Mouse (Mus musculus) macrophage (primary cell): ENCODE measurements around the gene Sertad1. TPM values are rescaled to one million over a fixed set of nuclear protein-coding genes. Genes with fewer than 3 reads are reported as not detected.

Source experiments
- H3K27ac ChIP-seq: fragments of 350-480 bp; formaldehyde crosslinking; 2 replicates; pipeline ENCODE4 v1.9.0; 2021
- H3K36me3 ChIP-seq: fragments of 350-480 bp; formaldehyde crosslinking; 2 replicates; pipeline ENCODE4 v1.9.0; 2021; ENCODE audit errors: inconsistent target
- H3K4me3 ChIP-seq: fragments of 350-480 bp; formaldehyde crosslinking; 2 replicates; pipeline ENCODE4 v1.9.0; 2021; ENCODE audit errors: inconsistent target
- H3K79me2 ChIP-seq: fragments of 350-480 bp; formaldehyde crosslinking; 2 replicates; pipeline ENCODE4 v1.9.0; 2021; ENCODE audit errors: inconsistent target
- WGBS: methylation state at CpG from one replicate; pipeline ENCODE4 v1.1.7; 2026; ENCODE audit warnings: inconsistent platforms; ENCODE audit not compliant: missing documents; 5-methylcytosine and 5-hydroxymethylcytosine counted together
- polyA plus RNA-seq: library from polyadenylated mRNA; stranded (reverse); fragments of 250-400 nt; gene quantifications from 3 replicates; pipeline ENCODE4 v1.2.4, GENCODE M21; 2018; ENCODE audit warnings: inconsistent platforms

The Sertad1 gene
- polyA plus RNA-seq, 1 experiment from 2014 or later: 16.5 TPM

GRCm38 (mm10) chr7:27531707-27532106, 45.0 kb downstream of the Sertad1 start:
- H3K36me3 ChIP-seq: peaks cover 32% of the 10 kb centered on the region
- H3K79me2 ChIP-seq: no peaks in the 10 kb centered on the region
- WGBS: 100% methylated on average over 6 of the region's 10 CpGs
- no peak overlapping the region for H3K4me3 ChIP-seq
- H3K27ac ChIP-seq: no peak overlapping the region

DNA sequence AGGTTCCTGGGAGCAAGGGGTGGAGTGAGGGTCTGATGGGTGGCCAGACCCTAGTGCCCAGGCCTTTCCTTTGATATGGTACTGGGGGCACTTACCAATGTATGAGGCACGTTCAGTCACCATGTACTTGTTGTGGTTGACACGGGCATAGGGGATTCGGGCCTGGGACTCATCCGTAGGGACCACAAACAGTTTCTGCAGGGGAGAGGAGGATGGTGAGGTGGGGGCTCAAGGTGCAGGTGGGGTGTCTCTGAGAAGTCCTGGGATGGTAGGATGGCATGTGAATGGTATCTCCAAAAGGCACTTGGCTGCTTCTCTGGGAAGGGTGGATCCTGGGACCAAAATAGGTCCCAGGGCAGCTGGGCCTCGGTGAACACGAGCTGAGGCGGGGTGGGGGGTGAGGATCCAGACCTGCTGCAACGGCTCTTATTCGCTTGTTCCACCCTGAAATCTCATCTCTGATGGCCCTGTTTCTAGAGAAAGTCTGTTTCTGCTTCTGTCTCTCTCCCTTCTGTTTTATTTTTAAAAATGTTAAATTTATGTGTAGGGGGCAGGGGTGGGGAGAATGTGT, 45.9 kb downstream of the Sertad1 start:
- H3K27ac ChIP-seq: no peak overlapping the region
- H3K36me3 ChIP-seq: peaks cover 37% of the 10 kb centered on the region
- no peak overlapping the region for H3K4me3 ChIP-seq
- WGBS: 94% methylated on average over 9 of the region's 9 CpGs
- H3K79me2 ChIP-seq: no peaks in the 10 kb centered on the region

- Histone ChIP-seq H3K79me2 (no peaks in the 10 kb centered on the region; the same call in 1 of the 2 replicates), H3K27ac (no peak overlapping the region), H3K4me3 (no peak overlapping the region), H3K36me3 (peaks cover 52% of the 10 kb centered on the region)
- WGBS: 93% methylated on average over 2 of the region's 2 CpGs
These were observed 48.7 kb downstream of the Sertad1 start for GRCm38 (mm10) chr7:27535386-27535785.

DNA sequence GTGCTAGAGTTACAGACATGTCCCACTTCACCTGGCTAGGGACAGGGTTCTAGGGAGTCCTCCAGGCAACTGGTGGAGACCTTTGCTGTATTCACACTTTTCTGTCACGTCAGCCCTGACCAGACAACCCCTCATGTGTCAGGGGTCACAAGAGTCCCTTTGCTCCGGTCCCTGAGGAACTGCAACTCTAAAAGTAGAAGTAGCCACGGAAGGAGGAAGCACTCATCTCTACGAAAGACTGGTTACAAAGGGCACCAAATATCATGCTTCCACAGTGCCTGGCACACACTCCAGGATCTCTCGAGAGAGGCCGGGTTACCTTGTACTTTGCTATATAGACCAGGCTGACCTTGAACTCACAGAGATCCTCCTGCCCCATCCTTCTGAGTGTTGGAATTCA, 49.9 kb downstream of the Sertad1 start:
- 23% methylated on average over 6 of the region's 6 CpGs for WGBS
- H3K27ac ChIP-seq: peak overlapping the region; percentile 80
- H3K79me2 ChIP-seq: peaks cover 9% of the 10 kb centered on the region; the same call in 1 of the 2 replicates
- no peak overlapping the region for H3K4me3 ChIP-seq
- peaks cover 57% of the 10 kb centered on the region for H3K36me3 ChIP-seq

DNA sequence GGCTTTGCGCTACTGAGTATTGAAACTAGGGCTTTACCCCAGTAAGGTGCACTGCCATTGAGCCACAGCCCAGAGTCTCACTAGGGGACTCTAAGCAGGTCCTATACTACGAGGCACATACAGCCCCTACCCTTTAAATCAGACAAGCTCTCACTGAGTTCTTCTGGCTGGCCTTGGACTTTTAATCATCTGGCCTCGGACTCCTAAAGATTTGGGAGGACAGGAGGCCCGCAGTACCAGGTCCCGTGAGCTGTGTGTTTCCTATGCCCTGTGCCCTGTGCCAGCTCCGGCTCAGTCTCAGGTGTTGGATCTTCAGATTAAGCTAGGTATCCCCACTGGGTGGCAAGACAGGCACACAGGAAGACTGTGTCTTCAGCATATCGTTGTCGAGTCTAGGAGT, 51.3 kb downstream of the Sertad1 start:
- 92% methylated on average over 8 of the region's 8 CpGs for WGBS
- Histone ChIP-seq H3K79me2 (peaks cover 18% of the 10 kb centered on the region; the same call in 1 of the 2 replicates), H3K36me3 (peaks cover 43% of the 10 kb centered on the region), H3K27ac (peak overlapping the region; percentile 80; the same call in 1 of the 2 replicates), H3K4me3 (no peak overlapping the region)

GRCm38 (mm10) chr7:27538797-27539196, 52.1 kb downstream of the Sertad1 start:
- peaks cover 35% of the 10 kb centered on the region for H3K36me3 ChIP-seq
- no peak overlapping the region for H3K27ac ChIP-seq
- H3K79me2 ChIP-seq: peaks cover 18% of the 10 kb centered on the region; the same call in 1 of the 2 replicates
- no peak overlapping the region for H3K4me3 ChIP-seq
- WGBS: 94% methylated on average over 2 of the region's 2 CpGs

Other genes starting within 250 kb of the Sertad1 start
- 2.0 to 3.1 TPM (median 2.4 TPM) in 3 replicates for gene Numbl, start 228.5 kb upstream of the Sertad1 start, polyA plus RNA-seq
- not detected in 3 replicates for gene Ltbp4, start 149.2 kb upstream of the Sertad1 start, polyA plus RNA-seq
- 21.9 to 44.4 TPM (median 32.6 TPM) in 3 replicates for gene Shkbp1, start 130.9 kb upstream of the Sertad1 start, polyA plus RNA-seq
- gene Gm20479, start 129.5 kb upstream of the Sertad1 start, polyA plus RNA-seq: 0.64 to 1.2 TPM in 2 of 3 replicates, not detected in the other
- 0.04 to 0.22 TPM (median 0.16 TPM) in 3 replicates for gene Sptbn4, start 39.2 kb upstream of the Sertad1 start, polyA plus RNA-seq
- gene Blvrb, start 38.9 kb upstream of the Sertad1 start, polyA plus RNA-seq: 251 to 318 TPM (median 262 TPM) in 3 replicates
- 9.9 to 24.4 TPM (median 12.1 TPM) in 3 replicates for gene Sertad3, start 13.1 kb upstream of the Sertad1 start, polyA plus RNA-seq
- gene Prx, start 12.4 kb downstream of the Sertad1 start, polyA plus RNA-seq: 0.20 to 0.30 TPM (median 0.22 TPM) in 3 replicates
- gene Hipk4, start 36.4 kb downstream of the Sertad1 start, polyA plus RNA-seq: 0.04 TPM in 1 of 3 replicates, not detected in the others
- gene Pld3, start 66.3 kb downstream of the Sertad1 start, polyA plus RNA-seq: 1,098 to 2,092 TPM (median 1,493 TPM) in 3 replicates
- gene 2310022A10Rik, start 66.3 kb downstream of the Sertad1 start, polyA plus RNA-seq: 71.9 to 183 TPM (median 75.3 TPM) in 3 replicates
- gene Akt2, start 104.6 kb downstream of the Sertad1 start, polyA plus RNA-seq: 53.1 to 77.4 TPM (median 77.2 TPM) in 3 replicates
- gene Ttc9b, start 167.0 kb downstream of the Sertad1 start, polyA plus RNA-seq: not detected in 3 replicates
- 4.3 to 16.5 TPM (median 9.5 TPM) in 3 replicates for gene Map3k10, start 187.7 kb downstream of the Sertad1 start, polyA plus RNA-seq
- 0.20 to 0.76 TPM (median 0.52 TPM) in 3 replicates for gene Zfp607b, start 202.4 kb downstream of the Sertad1 start, polyA plus RNA-seq
- gene Zfp60, start 244.5 kb downstream of the Sertad1 start, polyA plus RNA-seq: 3.8 to 3.9 TPM (median 3.8 TPM) in 3 replicates